Mouse (Mus musculus) lung, postnatal 0 days (tissue): ENCODE data around the gene Cachd1.

Experiments used
- CTCF ChIP-seq: IDR thresholded peaks from 2 replicates; pipeline ENCODE4 v1.5.1; 2016; ENCODE audit warnings: antibody characterized with exemption, mild to moderate bottlenecking
- EP300 ChIP-seq: IDR thresholded peaks from 2 replicates; pipeline ENCODE4 v1.6.1; 2016; ENCODE audit warnings: antibody characterized with exemption, mild to moderate bottlenecking, control low read depth

GRCm38 (mm10) chr4:100948494-100949425 lies 172.3 kb downstream of the Cachd1 start:
- TF ChIP-seq CTCF (no peak), EP300 (no peak)
